Mouse (Mus musculus) lung, adult 18-20 months (tissue): Measurements from ENCODE around the gene Trim17.

ENCODE experiments used
- DNase-seq, 2 experiments: peaks; one replicate each; pipeline ENCODE4 v3.0.0; 2022; ENCODE audit warnings: mixed read lengths in 2 of 2

Gene Trim17

GRCm38 (mm10) chr11:58954420-58955142 lies at the start of gene Trim17, which contains the start of gene Hist3h2a:
Trim17 (plus strand) TSS chr11:58954685.
Hist3h2a (plus strand) TSS chr11:58954685.
- peak; percentile 88 to 93 for DNase-seq

GRCm38 (mm10) chr11:58904838-58905237 lies 49.6 kb upstream of the Trim17 start:
- peak in 1 of 2 experiments; percentile 29 for DNase-seq

- no peak for DNase-seq
Observed at GRCm38 (mm10) chr11:58913776-58914175, 40.7 kb upstream of the Trim17 start.

- DNase-seq, result peak in 1 of 2 experiments; percentile 23
Observed at GRCm38 (mm10) chr11:58914461-58915028, 39.9 kb upstream of the Trim17 start.

GRCm38 (mm10) chr11:58916879-58917744 lies 37.4 kb upstream of the Trim17 start:
- peak in 1 of 2 experiments; percentile 51 for DNase-seq

- DNase-seq, result no peak
Observed at GRCm38 (mm10) chr11:58917745-58918366, 36.6 kb upstream of the Trim17 start, which contains the start of gene Btnl10. Btnl10 (plus strand) TSS chr11:58917908.

GRCm38 (mm10) chr11:58918759-58919158 lies 35.7 kb upstream of the Trim17 start:
- DNase-seq, result no peak

GRCm38 (mm10) chr11:58922420-58922819 lies 32.1 kb upstream of the Trim17 start:
- DNase-seq, result no peak

GRCm38 (mm10) chr11:58926651-58927050 lies 27.8 kb upstream of the Trim17 start:
- no peak for DNase-seq

GRCm38 (mm10) chr11:58927053-58927452 lies 27.4 kb upstream of the Trim17 start:
- no peak for DNase-seq

GRCm38 (mm10) chr11:58927790-58928651 lies 26.5 kb upstream of the Trim17 start:
- DNase-seq, result peak; percentile 49 to 62

- no peak for DNase-seq
Observed at GRCm38 (mm10) chr11:58929055-58929454, 25.4 kb upstream of the Trim17 start.

- no peak for DNase-seq
Observed at GRCm38 (mm10) chr11:58929641-58930040, 24.8 kb upstream of the Trim17 start.

GRCm38 (mm10) chr11:58930254-58930653 lies 24.2 kb upstream of the Trim17 start:
- no peak for DNase-seq

- no peak for DNase-seq
Observed at GRCm38 (mm10) chr11:58931576-58931975, 22.9 kb upstream of the Trim17 start.

GRCm38 (mm10) chr11:58937909-58938308 lies 16.6 kb upstream of the Trim17 start:
- no peak for DNase-seq

GRCm38 (mm10) chr11:58938322-58939087 lies 16.0 kb upstream of the Trim17 start, which contains the start of gene Rnf187:
Rnf187 (minus strand) TSS chr11:58938916.
- peak; percentile 92 for DNase-seq

- DNase-seq, result no peak
Observed at GRCm38 (mm10) chr11:58939088-58939439, 15.4 kb upstream of the Trim17 start.

GRCm38 (mm10) chr11:58944136-58944535 lies 10.3 kb upstream of the Trim17 start:
- DNase-seq, result no peak

- no peak for DNase-seq
Observed at GRCm38 (mm10) chr11:58947306-58947705, 7.2 kb upstream of the Trim17 start.
